ENCODE assay signal across 26 mouse cellular contexts in genomic region chr9:118794668-118795067, GRCm38 (mm10).
DNase-seq lines count a peak whose midpoint lies in the region; ATAC-seq and TF ChIP-seq lines count a peak whose summit lies in the region.
"Had no signal": no experiment of that assay in that cellular context is flagged by ENCODE, and none has a peak within 500 bp of the region (broad histone marks: within the 10 kb centered on the region; RNA-seq: fewer than 3 reads in every experiment).

No protein-coding gene starts in this region.

- H3K9me3 ChIP-seq in hindbrain, embryonic 10.5 days, result no peaks in the 10 kb centered on the region
- no peaks in the 10 kb centered on the region for H3K9me3 ChIP-seq in hindbrain, postnatal 0 days (ENCODE audit: low read length)
- H3K9me3 ChIP-seq: heart, embryonic 10.5 days; hindbrain, embryonic 15.5 days; midbrain, embryonic 13.5 days had no signal

- H3K4me3 ChIP-seq in hindbrain, embryonic 10.5 days, result no peak overlapping the region
- H3K4me3 ChIP-seq in hindbrain, postnatal 0 days (ENCODE audit: low read length), result no peak overlapping the region
- H3K4me3 ChIP-seq in embryonic fibroblast, embryonic 13.5 days (ENCODE audit: insufficient read depth, low read length), result no peak overlapping the region
- H3K4me3 ChIP-seq: heart, embryonic 10.5 days; hindbrain, embryonic 15.5 days; layer of hippocampus, adult 2 months; midbrain, embryonic 13.5 days had no signal

- H3K36me3 ChIP-seq in hindbrain, embryonic 10.5 days, result no peaks in the 10 kb centered on the region
- H3K36me3 ChIP-seq in hindbrain, postnatal 0 days (ENCODE audit: insufficient read depth, low read length), result no peaks in the 10 kb centered on the region
- H3K36me3 ChIP-seq: heart, embryonic 10.5 days; hindbrain, embryonic 15.5 days; midbrain, embryonic 13.5 days had no signal

- no peak for DNase-seq in hindbrain, embryonic 10.5 days (ENCODE audit: low spot score)
- DNase-seq in hindbrain, postnatal 0 days (ENCODE audit: low spot score), result no peak
- DNase-seq in embryo, embryonic 11.5 days (ENCODE audit: low read depth, low spot score), result peak; percentile 45
- peak; percentile 54 for DNase-seq in mesoderm, embryonic 11.5 days (ENCODE audit: low read depth, low spot score)
- no peak for DNase-seq in adrenal gland, adult (ENCODE audit: inconsistent age in 2 of 2, low spot score in 1 of 2)
- no peak for DNase-seq in layer of hippocampus, postnatal 25 days (ENCODE audit: extremely low spot score in 1 of 2, low spot score in 1 of 2)
- no peak for DNase-seq in spleen, adult 18-20 months
- DNase-seq: adrenal gland, postnatal 10 days; cerebellum, adult 11 months; cerebellum, postnatal 14 days; forebrain, postnatal 0 days; gastrocnemius, postnatal 14 days; heart, postnatal 10 days; kidney, adult 11 months; kidney, postnatal 10 days; lung, adult 2 months; lung, postnatal 4 days; right cerebral cortex, postnatal 14 days; thymus, postnatal 36 days had no signal

- TF ChIP-seq POLR2A in embryonic fibroblast, embryonic 13.5 days (IDR thresholded peaks at IDR 0.05; ENCODE audit: low read depth, low read length), result no peak

- no peak overlapping the region for H3K4me2 ChIP-seq in hindbrain, postnatal 0 days (ENCODE audit: low read depth, low read length)
- H3K4me2 ChIP-seq: hindbrain, embryonic 15.5 days; liver, embryonic 11.5 days; midbrain, embryonic 13.5 days had no signal

- H3K4me1 ChIP-seq in hindbrain, embryonic 10.5 days (replicated peaks), result peaks cover 31% of the 10 kb centered on the region
- H3K4me1 ChIP-seq in hindbrain, postnatal 0 days (ENCODE audit: insufficient read depth, low read length), result 0 out of 2 replicates have a peak, but pooled peaks cover 4% of the 10 kb centered on the region
- H3K4me1 ChIP-seq in embryonic fibroblast, embryonic 13.5 days (ENCODE audit: control insufficient read depth, insufficient read depth, low read length), result peaks cover 2% of the 10 kb centered on the region

- WGBS in hindbrain, embryonic 10.5 days, result 56% methylated on average over 2 of the region's 2 CpGs
- 53% methylated on average over 2 of the region's 2 CpGs for WGBS in hindbrain, postnatal 0 days

- H3K27me3 ChIP-seq in hindbrain, embryonic 10.5 days (ENCODE audit: insufficient read depth, poor library complexity, severe bottlenecking), result no peaks in the 10 kb centered on the region
- no peaks in the 10 kb centered on the region for H3K27me3 ChIP-seq in hindbrain, postnatal 0 days (ENCODE audit: insufficient read depth, low read length)
- H3K27me3 ChIP-seq: hindbrain, embryonic 15.5 days; midbrain, embryonic 13.5 days had no signal

- ATAC-seq in hindbrain, postnatal 0 days, result no peak
- ATAC-seq: forebrain, postnatal 0 days; midbrain, embryonic 13.5 days had no signal

- no peak overlapping the region for H3K9ac ChIP-seq in hindbrain, postnatal 0 days (replicated peaks; ENCODE audit: low read length)
- H3K9ac ChIP-seq: forebrain, postnatal 0 days; hindbrain, embryonic 15.5 days; midbrain, embryonic 13.5 days had no signal

- no peak for TF ChIP-seq CTCF in hindbrain, postnatal 0 days (IDR thresholded peaks at IDR 0.05; ENCODE audit: low read depth)
- no peak for TF ChIP-seq CTCF in embryonic fibroblast, embryonic 13.5 days (IDR thresholded peaks at IDR 0.05; ENCODE audit: borderline replicate concordance, insufficient read depth, low read length)

- peak overlapping the region; percentile 0; the same call in 1 of the 2 replicates for H3K27ac ChIP-seq in hindbrain, embryonic 10.5 days
- H3K27ac ChIP-seq in hindbrain, postnatal 0 days, result no peak overlapping the region
- peak overlapping the region; percentile 5; the same call in 1 of the 2 replicates for H3K27ac ChIP-seq in embryonic fibroblast, embryonic 13.5 days (ENCODE audit: insufficient read depth, low read length)
- H3K27ac ChIP-seq: hindbrain, embryonic 15.5 days; layer of hippocampus, adult 2 months; midbrain, embryonic 13.5 days; stomach, postnatal 0 days had no signal

Comparison
In these comparisons a context has a peak if more than half of its experiments do, and no peak if none do; other contexts are left out.
1. DNase-seq: peak in embryo, embryonic 11.5 days (single experiment) and mesoderm, embryonic 11.5 days (single experiment); none in hindbrain, embryonic 10.5 days (single experiment), hindbrain, postnatal 0 days (single experiment), adrenal gland, adult (0 of 2), layer of hippocampus, postnatal 25 days (0 of 2) and spleen, adult 18-20 months (0 of 2).